Mouse (Mus musculus): Measurements from ENCODE around the gene Aicda. TPM values are rescaled to one million over a fixed set of nuclear protein-coding genes. Genes with fewer than 3 reads are reported as not detected.

Aicda gene
- total and polyA plus RNA-seq, 3 experiments = 0.03 TPM; not detected in 2

GRCm38 (mm10) chr6:122607700-122608099 is 54.1 kb downstream of the Aicda start:
- Histone ChIP-seq H3K9me3 (replicated peaks; ENCODE audit: insufficient read depth, low read length) (no peaks in the 10 kb centered on the region), H3K27me3 (ENCODE audit: control insufficient read depth in 1 of 2, insufficient read depth in 2 of 2, low read length in 2 of 2) (no peaks in the 10 kb centered on the region), H3K4me1 (ENCODE audit: control insufficient read depth in 1 of 2, insufficient read depth in 2 of 2, low read length in 2 of 2) (peaks cover 7 to 22% of the 10 kb centered on the region in 2 experiments), H3K4me3 (ENCODE audit: control insufficient read depth in 1 of 2, insufficient read depth in 1 of 2, low read depth in 2 of 2, low read length in 2 of 2) (peak overlapping the region; percentile 66 to 76), H3K27ac (ENCODE audit: control insufficient read depth, low read depth, low read length) (peak overlapping the region; percentile 86), H3K36me3 (ENCODE audit: control insufficient read depth in 1 of 2, insufficient read depth in 2 of 2, low read length in 2 of 2) (peaks cover 0 to 17% of the 10 kb centered on the region in 2 experiments; a peak in 3 of 4 replicates), H3K79me2 (ENCODE audit: control insufficient read depth, insufficient read depth, low read length, poor library complexity) (peaks cover 24% of the 10 kb centered on the region), H3K9ac (ENCODE audit: control insufficient read depth, low read depth, low read length, poor library complexity, severe bottlenecking) (peak overlapping the region; percentile 78)
- TF ChIP-seq EP300 (IDR thresholded peaks at IDR 0.05; ENCODE audit: low read depth in 1 of 2, low read length in 2 of 2) = peak in 1 of 2 experiments; percentile 12; a peak in 1 of 4 replicates
- TF ChIP-seq MYC (IDR thresholded peaks at IDR 0.05; ENCODE audit: low read depth, low read length) = peak; percentile 68
- TF ChIP-seq SMC3 (IDR thresholded peaks at IDR 0.05; ENCODE audit: low read depth, low read length) = no peak
- TF ChIP-seq SIN3A (IDR thresholded peaks at IDR 0.05; ENCODE audit: low read length) = no peak
- TF ChIP-seq POLR2A (IDR thresholded peaks at IDR 0.05; ENCODE audit: control insufficient read depth in 1 of 2, insufficient read depth in 1 of 2, low read depth in 1 of 2, low read length in 2 of 2, poor library complexity in 1 of 2) = no peak
- TF ChIP-seq USF1 (IDR thresholded peaks at IDR 0.05; ENCODE audit: low read depth, low read length) = peak; percentile 69
- TF ChIP-seq TAL1 (IDR thresholded peaks at IDR 0.05; ENCODE audit: low read length) = no peak
- no peak for TF ChIP-seq CHD2 (IDR thresholded peaks at IDR 0.05; ENCODE audit: low read length)
- TF ChIP-seq ZC3H11A (IDR thresholded peaks at IDR 0.05; ENCODE audit: low read depth, low read length) = no peak
- no peak for TF ChIP-seq ZMIZ1 (IDR thresholded peaks at IDR 0.05; ENCODE audit: low read depth, low read length)
- TF ChIP-seq HCFC1 (IDR thresholded peaks at IDR 0.05; ENCODE audit: low read depth, low read length) = no peak
- no peak for TF ChIP-seq USF2 (IDR thresholded peaks at IDR 0.05; ENCODE audit: borderline replicate concordance in 1 of 2, insufficient read depth in 1 of 2, low read depth in 1 of 2, low read length in 2 of 2)
- peak; percentile 65 for TF ChIP-seq MXI1 (IDR thresholded peaks at IDR 0.05; ENCODE audit: low read depth, low read length)
- TF ChIP-seq MAX (IDR thresholded peaks at IDR 0.05; ENCODE audit: low read length) = peak; percentile 60; the same call in 1 of the 2 replicates
- no peak for TF ChIP-seq RAD21 (IDR thresholded peaks at IDR 0.05; ENCODE audit: low read depth, low read length)
- no peak for TF ChIP-seq POLR2AphosphoS5 (IDR thresholded peaks at IDR 0.05; ENCODE audit: borderline replicate concordance, low read depth, low read length)
- TF ChIP-seq NRF1 (IDR thresholded peaks at IDR 0.05; ENCODE audit: insufficient read depth, low read depth, low read length, poor library complexity, severe bottlenecking) = peak; percentile 38; the same call in 1 of the 2 replicates
- TF ChIP-seq MAFK (IDR thresholded peaks at IDR 0.05; ENCODE audit: borderline replicate concordance, low read depth, low read length) = no peak
- peak; percentile 78 for DNase-seq (ENCODE audit: low read depth, low spot score)
